Mouse (Mus musculus) heart, embryonic 16.5 days (tissue): ENCODE data around the gene Pfn3. TPM values are rescaled to one million over a fixed set of nuclear protein-coding genes. Genes with fewer than 3 reads are reported as not detected.

ENCODE experiments used
- ATAC-seq: fragments of 200-750 bp; cut with Nextera tagmentation; replicated peaks from 2 replicates; pipeline ENCODE4 v1.8.0; 2017; ENCODE audit warnings: moderate number of reproducible peaks; ENCODE audit not compliant: insufficient read depth, low FRiP score; ENCODE audit errors: extremely low read depth
- H3K27ac ChIP-seq: fragments of 300-500 bp; sonication (generic); 2 replicates; pipeline ENCODE4 v1.5.1; 2014; ENCODE audit warnings: mild to moderate bottlenecking, low read length, control low read depth, moderate library complexity
- H3K27me3 ChIP-seq: fragments of 300-500 bp; sonication (generic); 2 replicates; pipeline ENCODE4 v1.6.1; 2014; ENCODE audit warnings: low read length, mixed read lengths; ENCODE audit not compliant: control insufficient read depth, insufficient read depth
- H3K36me3 ChIP-seq: fragments of 300-500 bp; sonication (generic); 2 replicates; pipeline ENCODE4 v1.6.1; 2014; ENCODE audit not compliant: control insufficient read depth, insufficient read depth
- H3K4me1 ChIP-seq: fragments of 300-500 bp; sonication (generic); 2 replicates; pipeline ENCODE4 v1.6.1; 2014; ENCODE audit warnings: low read length, mixed read lengths; ENCODE audit not compliant: control insufficient read depth, insufficient read depth
- H3K4me2 ChIP-seq: fragments of 300-500 bp; sonication (generic); 2 replicates; pipeline ENCODE4 v1.6.1; 2014; ENCODE audit warnings: low read depth, mild to moderate bottlenecking, control low read depth, low read length
- H3K4me3 ChIP-seq: fragments of 300-500 bp; sonication (generic); 2 replicates; pipeline ENCODE4 v1.5.1; 2014; ENCODE audit warnings: mild to moderate bottlenecking, control low read depth, low read length
- H3K9ac ChIP-seq: fragments of 300-500 bp; sonication (generic); 2 replicates; pipeline ENCODE4 v1.6.1; 2014; ENCODE audit warnings: low read length, control low read depth
- H3K9me3 ChIP-seq: fragments of 300-500 bp; sonication (generic); replicated peaks from 2 replicates; pipeline ENCODE4 v1.6.1; 2016; ENCODE audit warnings: low read length; ENCODE audit not compliant: control insufficient read depth
- WGBS: fragments of 180-500 bp; shearing (Covaris S2); extraction: QIAGEN DNeasy Blood & Tissue Kit; methylation state at CpG from one replicate; pipeline ENCODE4 v1.1.7; 2014; 5-methylcytosine and 5-hydroxymethylcytosine counted together
- polyA plus RNA-seq: library from polyadenylated mRNA; unstranded; fragments of >200 nt; fragmentation: Nextera tagmentation; extraction: Ambion mirVana; gene quantifications from 2 replicates; pipeline ENCODE4 v1.2.1, GENCODE M21; 2015

Gene Pfn3
- polyA plus RNA-seq, 1 experiment from 2014 or later: not detected

GRCm38 (mm10) chr13:55378907-55379580 is 36.0 kb downstream of the Pfn3 start:
- Histone ChIP-seq H3K4me3 (no peak overlapping the region), H3K4me1 (no peaks in the 10 kb centered on the region), H3K27me3 (peaks cover 47% of the 10 kb centered on the region), H3K36me3 (no peaks in the 10 kb centered on the region), H3K4me2 (peak overlapping the region; percentile 22; the same call in 1 of the 2 replicates), H3K9me3 (no peaks in the 10 kb centered on the region), H3K9ac (no peak overlapping the region), H3K27ac (no peak overlapping the region)
- ATAC-seq: no peak
- WGBS: 9% methylated on average over 32 of the region's 32 CpGs

- Histone ChIP-seq H3K4me1 (no peaks in the 10 kb centered on the region), H3K36me3 (no peaks in the 10 kb centered on the region), H3K4me2 (no peak overlapping the region), H3K4me3 (no peak overlapping the region), H3K27me3 (peaks cover 50% of the 10 kb centered on the region), H3K27ac (no peak overlapping the region), H3K9me3 (no peaks in the 10 kb centered on the region), H3K9ac (no peak overlapping the region)
- no peak for ATAC-seq
- WGBS: 63% methylated on average over 2 of the region's 2 CpGs
Measured at GRCm38 (mm10) chr13:55375877-55376276, 39.2 kb downstream of the Pfn3 start.

GRCm38 (mm10) chr13:55374206-55374924 is 40.7 kb downstream of the Pfn3 start:
- Histone ChIP-seq H3K9ac (no peak overlapping the region), H3K4me3 (no peak overlapping the region), H3K27ac (no peak overlapping the region), H3K9me3 (no peaks in the 10 kb centered on the region), H3K4me2 (no peak overlapping the region), H3K4me1 (peaks cover 6% of the 10 kb centered on the region), H3K36me3 (no peaks in the 10 kb centered on the region), H3K27me3 (peaks cover 37% of the 10 kb centered on the region)
- ATAC-seq: no peak
- 53% methylated on average over 6 of the region's 6 CpGs for WGBS

- H3K9me3 ChIP-seq: no peaks in the 10 kb centered on the region
- H3K36me3 ChIP-seq: no peaks in the 10 kb centered on the region
- H3K27ac ChIP-seq: no peak overlapping the region
- peaks cover 21% of the 10 kb centered on the region for H3K27me3 ChIP-seq
- 50% methylated on average over 5 of the region's 5 CpGs for WGBS
- H3K9ac ChIP-seq: no peak overlapping the region
- no peak overlapping the region for H3K4me3 ChIP-seq
- peaks cover 6% of the 10 kb centered on the region for H3K4me1 ChIP-seq
- no peak overlapping the region for H3K4me2 ChIP-seq
- no peak for ATAC-seq
Measured at GRCm38 (mm10) chr13:55371740-55372139, 43.3 kb downstream of the Pfn3 start.

GRCm38 (mm10) chr13:55371007-55371681 is 43.9 kb downstream of the Pfn3 start:
- Histone ChIP-seq H3K9me3 (no peaks in the 10 kb centered on the region), H3K36me3 (no peaks in the 10 kb centered on the region), H3K27ac (no peak overlapping the region), H3K4me3 (no peak overlapping the region), H3K9ac (no peak overlapping the region), H3K4me1 (peaks cover 6% of the 10 kb centered on the region), H3K27me3 (peaks cover 21% of the 10 kb centered on the region), H3K4me2 (no peak overlapping the region)
- 60% methylated on average over 8 of the region's 8 CpGs for whole genome bisulfite sequencing
- ATAC-seq: no peak

- Histone ChIP-seq H3K4me2 (peak overlapping the region; percentile 45), H3K27ac (peak overlapping the region; percentile 35; the same call in 1 of the 2 replicates), H3K36me3 (no peaks in the 10 kb centered on the region), H3K9ac (peak overlapping the region; percentile 49; the same call in 1 of the 2 replicates), H3K27me3 (peaks cover 20% of the 10 kb centered on the region), H3K9me3 (no peaks in the 10 kb centered on the region), H3K4me1 (peaks cover 6% of the 10 kb centered on the region), H3K4me3 (peak overlapping the region; percentile 45)
- 23% methylated on average over 3 of the region's 3 CpGs for WGBS
- no peak; the same call in 1 of the 2 replicates for ATAC-seq
Measured at GRCm38 (mm10) chr13:55370234-55370633, 44.8 kb downstream of the Pfn3 start.

- Histone ChIP-seq H3K4me3 (peak within 1 kb of the TSS; percentile 45), H3K27ac (peak within 1 kb of the TSS; percentile 35; the same call in 1 of the 2 replicates), H3K9ac (peak within 1 kb of the TSS; percentile 49; the same call in 1 of the 2 replicates), H3K9me3 (no peaks in the 10 kb centered on the region), H3K36me3 (no peaks in the 10 kb centered on the region), H3K4me1 (peaks cover 6% of the 10 kb centered on the region), H3K27me3 (peaks cover 17% of the 10 kb centered on the region), H3K4me2 (peak within 1 kb of the TSS; percentile 45)
- 44% methylated on average over 13 of the region's 13 CpGs for WGBS
- peak; percentile 66 for ATAC-seq
Measured at GRCm38 (mm10) chr13:55369531-55370114, 45.4 kb downstream of the Pfn3 start, which contains the start of gene Rgs14. Gene Rgs14 (plus strand): TSS chr13:55369732.

GRCm38 (mm10) chr13:55368401-55368800 is 46.6 kb downstream of the Pfn3 start:
- peaks cover 8% of the 10 kb centered on the region for H3K27me3 ChIP-seq
- ATAC-seq: no peak

More at GRCm38 (mm10) chr13:55368401-55368800, 46.6 kb downstream of the Pfn3 start:
- 69% methylated on average over 7 of the region's 7 CpGs for WGBS
- Histone ChIP-seq H3K9ac (no peak overlapping the region), H3K4me1 (peaks cover 6% of the 10 kb centered on the region), H3K9me3 (no peaks in the 10 kb centered on the region), H3K4me3 (no peak overlapping the region), H3K4me2 (no peak overlapping the region), H3K27ac (no peak overlapping the region), H3K36me3 (no peaks in the 10 kb centered on the region)
